Mouse (Mus musculus) lung, postnatal 14 days (tissue): ENCODE measurements around the gene Kcnk2.
A peak's percentile ranks its signal among the peaks of the same experiment; 100 is the strongest.

Experiments used
- DNase-seq: peaks from one replicate; pipeline ENCODE4 v3.0.0; 2021

Kcnk2 gene

DNA sequence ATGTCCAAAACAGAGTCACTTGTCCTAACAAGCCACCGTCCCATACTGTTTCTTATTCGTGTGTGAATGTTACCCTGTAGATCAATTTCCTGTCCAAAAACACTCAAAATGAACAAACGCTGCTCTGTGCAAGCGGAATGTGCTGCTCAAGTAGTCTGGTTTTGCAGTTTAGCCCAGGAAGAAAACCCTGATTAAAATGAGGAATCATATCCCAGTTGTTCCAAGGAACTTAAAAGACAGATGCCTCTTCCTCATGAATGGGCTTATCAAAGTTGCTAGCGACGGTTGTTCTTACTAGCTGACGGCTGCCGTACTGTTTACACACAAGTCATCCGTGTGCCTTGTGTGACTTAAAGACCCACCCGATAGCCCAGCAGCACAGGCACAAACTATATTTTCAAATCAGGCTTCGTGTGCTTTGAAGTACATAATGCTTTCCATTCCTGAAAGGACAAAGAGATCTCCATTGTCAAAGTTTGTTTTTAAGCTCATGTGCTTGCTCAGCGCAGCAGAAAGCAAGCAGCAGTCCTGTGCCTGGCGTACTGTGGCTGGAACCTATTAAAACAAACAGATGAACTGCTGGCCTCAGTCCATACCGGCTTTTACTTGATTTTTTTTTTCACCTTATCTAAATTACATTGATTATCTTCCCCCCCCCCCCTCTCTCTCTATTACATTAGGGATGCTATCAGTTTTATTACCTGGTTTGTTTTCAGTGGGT lies at the start of gene Kcnk2:
TSS of gene Kcnk2 (minus strand) at position 51 of the 721 bp plus-strand sequence.
- DNase-seq, result no peak

DNA sequence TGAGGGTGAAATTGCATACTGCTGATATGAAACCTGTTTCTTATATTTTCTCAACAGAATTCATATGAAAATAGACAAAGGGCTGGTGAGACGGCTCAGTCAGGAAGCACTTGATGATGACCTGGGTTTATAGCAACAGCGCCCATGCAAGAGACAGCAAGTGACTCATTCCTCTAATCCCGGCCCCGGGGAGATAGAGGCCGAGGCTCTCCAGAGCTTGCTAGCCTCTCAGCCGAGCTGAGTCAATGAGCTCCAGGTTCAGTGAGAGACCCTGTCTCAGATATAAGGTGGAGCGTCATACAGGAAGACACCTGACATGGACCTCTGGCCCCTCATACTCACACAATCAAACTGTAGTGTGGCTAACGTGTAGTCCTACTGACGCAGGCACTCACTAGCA lies 38.7 kb upstream of the Kcnk2 start:
- DNase-seq, result no peak

DNA sequence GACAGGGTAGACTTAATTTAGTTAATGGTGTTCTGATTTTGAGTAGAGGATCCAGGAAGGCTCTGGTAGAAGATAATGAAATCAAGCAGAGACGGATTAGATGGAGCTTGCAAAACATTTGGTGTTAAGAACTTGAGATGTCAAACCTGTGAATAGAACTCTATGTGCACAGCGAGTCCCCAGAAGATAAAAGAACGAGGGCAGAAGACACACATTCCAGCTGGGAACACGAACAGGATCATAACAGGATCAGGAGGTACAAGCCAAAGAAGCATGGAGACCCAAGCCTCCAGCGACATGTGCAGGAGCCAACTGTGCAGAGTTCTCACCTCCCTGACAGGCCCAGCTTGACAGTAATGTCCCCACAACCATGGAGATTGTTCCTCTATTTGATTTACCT lies 35.1 kb upstream of the Kcnk2 start:
- no peak for DNase-seq

GRCm38 (mm10) chr1:189435452-189435851 lies 33.4 kb upstream of the Kcnk2 start:
- no peak for DNase-seq

DNA sequence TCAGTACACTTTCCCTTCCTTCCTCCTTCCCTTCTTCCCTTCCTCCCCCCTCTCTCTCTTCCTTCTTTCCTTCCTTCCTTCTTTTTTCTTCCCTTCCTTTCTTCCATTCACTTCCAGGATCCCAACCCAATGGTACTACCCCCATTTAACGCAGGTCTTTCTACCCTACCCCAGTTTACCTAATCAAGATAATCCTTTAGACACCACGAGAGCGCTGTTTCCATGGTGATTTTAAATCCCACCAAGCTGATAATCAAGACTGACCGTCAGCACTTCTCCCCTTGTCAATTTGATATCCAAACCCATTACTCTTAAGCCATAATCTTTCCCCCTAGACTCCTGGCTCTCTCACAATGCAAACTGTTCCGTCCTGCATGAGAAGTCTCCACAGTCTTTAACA lies 29.4 kb upstream of the Kcnk2 start:
- DNase-seq, result no peak

- DNase-seq, result no peak
These were observed 28.5 kb upstream of the Kcnk2 start for GRCm38 (mm10) chr1:189430534-189430933.

DNA sequence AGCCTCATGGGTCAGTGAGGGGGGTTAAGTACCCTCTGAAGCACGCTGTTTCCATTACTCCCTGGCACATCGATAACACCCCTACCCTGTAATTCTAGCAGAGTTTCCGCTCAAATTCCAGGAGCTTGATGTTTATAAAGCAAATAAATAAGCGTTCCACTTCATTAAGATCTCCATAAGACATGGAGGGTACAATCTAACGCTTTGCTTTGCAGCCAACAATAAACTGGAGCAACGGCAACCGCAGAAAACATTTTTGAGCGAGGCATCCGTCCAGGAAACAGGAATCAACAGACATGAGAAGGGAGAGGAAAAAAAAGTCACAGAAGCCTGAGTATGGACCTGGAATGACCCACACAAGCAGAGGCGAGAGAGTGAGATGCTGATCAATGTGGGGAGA lies 27.5 kb upstream of the Kcnk2 start:
- no peak for DNase-seq

- DNase-seq, result no peak
These were observed 24.2 kb upstream of the Kcnk2 start for GRCm38 (mm10) chr1:189426252-189426651.

DNA sequence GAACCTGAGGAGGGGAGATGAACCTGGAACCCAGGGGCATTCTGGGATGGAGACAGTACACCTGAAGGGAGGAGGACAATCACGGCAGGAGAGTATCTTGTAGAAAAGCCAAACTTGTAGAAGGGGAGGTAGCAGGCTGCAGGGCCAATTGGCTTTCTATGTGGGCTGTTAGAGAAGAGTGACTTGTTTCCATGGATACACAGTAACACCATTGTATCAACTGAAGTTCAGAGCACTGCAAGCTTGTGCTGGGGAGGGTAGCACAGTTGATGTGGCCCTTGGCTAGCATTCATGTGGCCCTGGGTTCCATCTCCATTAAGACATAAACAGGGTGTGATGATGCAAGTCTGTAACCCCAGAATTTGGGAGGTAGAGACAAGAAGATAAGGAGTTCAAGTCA lies 17.8 kb upstream of the Kcnk2 start:
- DNase-seq, result no peak

DNA sequence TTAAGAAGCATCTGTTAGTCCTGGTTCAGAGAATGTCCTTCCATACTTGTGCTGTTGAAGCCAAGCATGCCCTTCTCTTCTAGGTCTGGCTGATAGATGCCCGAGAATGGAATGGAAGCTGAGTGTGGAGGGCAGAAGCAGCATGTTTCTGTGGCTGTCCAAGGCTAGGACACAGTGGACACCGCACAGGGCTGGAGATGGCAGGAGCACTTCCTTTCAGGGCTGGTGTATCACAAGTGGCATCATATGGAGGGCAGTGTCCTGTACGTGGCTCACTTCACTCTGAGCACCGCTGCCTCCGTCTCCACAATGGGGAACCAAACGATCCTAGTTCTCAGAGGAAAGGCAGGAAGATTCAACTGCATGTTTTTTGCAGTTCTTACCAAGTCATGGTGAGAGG lies 7.8 kb upstream of the Kcnk2 start:
- no peak for DNase-seq

DNA sequence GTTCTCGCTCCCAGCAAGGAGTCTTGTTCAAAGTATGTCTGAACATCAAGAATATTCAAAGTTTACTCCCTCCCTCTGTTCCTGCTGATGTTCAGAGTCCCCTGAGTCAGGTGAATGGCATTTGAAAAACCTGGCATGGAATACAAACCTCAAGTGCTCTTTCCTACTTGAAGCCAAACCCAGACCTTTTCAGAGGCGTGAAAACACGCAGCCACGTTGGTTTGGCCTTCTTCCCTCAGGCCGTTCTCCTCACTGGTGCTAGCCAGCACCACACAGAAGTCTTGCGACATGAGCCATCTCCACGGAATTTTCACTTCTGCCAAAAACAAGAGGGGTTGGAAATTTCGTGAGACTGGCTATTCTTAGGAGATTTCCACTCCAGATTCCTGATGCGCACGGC lies 3.1 kb upstream of the Kcnk2 start:
- DNase-seq, result peak; percentile 63

DNA sequence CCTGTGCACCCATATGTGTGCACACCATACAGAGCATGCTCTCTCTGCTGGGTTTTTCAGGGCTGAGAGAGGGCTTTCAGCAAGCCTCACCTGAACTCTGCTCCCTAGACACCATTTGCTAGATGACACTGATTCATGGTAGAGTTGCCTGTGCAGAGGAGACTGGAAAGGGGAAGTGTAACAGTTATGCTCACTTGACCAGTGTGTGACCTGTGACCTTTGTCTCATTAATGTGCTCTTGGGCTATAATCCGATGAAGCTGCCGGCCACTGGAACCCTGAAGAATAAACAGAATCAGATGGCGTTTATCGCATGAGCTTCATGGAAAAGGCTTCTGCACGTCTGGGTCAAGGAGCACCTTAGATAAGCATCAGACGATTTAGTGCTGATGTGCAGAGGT lies 1.5 kb upstream of the Kcnk2 start:
- no peak for DNase-seq

DNA sequence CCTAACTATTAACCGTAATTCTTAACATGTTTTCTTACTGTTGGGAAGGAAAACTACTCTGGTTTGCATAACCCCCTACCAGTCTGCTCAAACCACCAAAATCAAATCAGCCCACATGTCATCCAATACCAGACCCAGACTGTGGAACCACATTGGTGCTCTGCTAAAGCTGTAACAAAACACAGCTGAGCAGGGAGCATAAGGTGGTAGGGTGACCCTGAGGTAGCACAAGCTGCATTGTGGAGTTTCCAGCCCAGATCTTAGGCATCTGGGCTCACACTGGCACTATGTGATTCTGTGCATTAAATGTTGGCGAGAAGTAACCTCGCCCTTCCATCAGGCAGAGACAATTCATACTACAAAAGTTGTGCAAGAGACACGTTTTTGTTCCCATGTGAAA lies 1.1 kb upstream of the Kcnk2 start:
- DNase-seq, result no peak

GRCm38 (mm10) chr1:189386848-189387247 lies 15.2 kb downstream of the Kcnk2 start:
- DNase-seq, result no peak

- no peak for DNase-seq
These were observed 15.9 kb downstream of the Kcnk2 start for GRCm38 (mm10) chr1:189386141-189386540.

DNA sequence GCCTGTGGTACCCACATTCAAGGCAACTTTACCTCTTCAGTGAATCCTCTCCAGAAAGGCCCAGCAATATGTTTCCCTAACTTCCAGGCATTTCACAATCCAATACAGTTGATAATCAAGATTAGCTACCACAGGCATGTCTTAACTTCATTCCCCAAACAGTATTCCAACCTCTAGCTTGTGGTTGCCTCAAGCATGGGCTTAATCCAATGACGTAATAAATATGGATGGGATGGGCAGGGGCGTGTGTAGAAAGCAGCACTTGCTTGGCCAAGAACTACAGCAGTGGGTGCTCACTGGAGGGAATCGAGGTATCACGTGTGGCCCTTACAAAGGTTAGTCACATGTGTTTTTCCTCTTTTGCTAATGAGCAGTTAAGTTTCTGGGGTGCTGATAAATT lies 34.4 kb downstream of the Kcnk2 start:
- no peak for DNase-seq

DNA sequence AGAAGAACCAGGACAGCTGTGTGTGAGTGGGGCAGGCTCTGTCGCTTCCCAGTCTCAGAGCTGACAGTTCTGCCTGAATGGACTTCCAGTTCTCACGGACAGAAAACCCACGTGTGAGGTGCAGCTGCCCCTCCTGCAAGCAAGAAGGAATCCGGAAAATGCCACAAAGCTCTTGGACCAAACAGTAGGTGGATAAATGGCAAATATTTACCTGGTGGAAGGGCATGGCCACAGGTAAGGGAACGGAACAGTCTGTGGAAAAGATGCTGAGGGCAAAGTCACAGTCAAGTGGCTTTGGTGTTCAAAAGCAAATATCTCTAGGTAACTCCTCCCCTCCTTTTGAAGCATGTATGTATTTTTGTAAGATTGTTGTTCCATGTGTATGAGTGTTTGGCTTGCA lies 37.9 kb downstream of the Kcnk2 start:
- peak; percentile 14 for DNase-seq

- no peak for DNase-seq
These were observed 39.5 kb downstream of the Kcnk2 start for GRCm38 (mm10) chr1:189362579-189362978.

- DNase-seq, result no peak
These were observed 42.4 kb downstream of the Kcnk2 start for GRCm38 (mm10) chr1:189359699-189360098.

- peak; percentile 73 for DNase-seq
These were observed 48.2 kb downstream of the Kcnk2 start for GRCm38 (mm10) chr1:189353887-189354286.

DNA sequence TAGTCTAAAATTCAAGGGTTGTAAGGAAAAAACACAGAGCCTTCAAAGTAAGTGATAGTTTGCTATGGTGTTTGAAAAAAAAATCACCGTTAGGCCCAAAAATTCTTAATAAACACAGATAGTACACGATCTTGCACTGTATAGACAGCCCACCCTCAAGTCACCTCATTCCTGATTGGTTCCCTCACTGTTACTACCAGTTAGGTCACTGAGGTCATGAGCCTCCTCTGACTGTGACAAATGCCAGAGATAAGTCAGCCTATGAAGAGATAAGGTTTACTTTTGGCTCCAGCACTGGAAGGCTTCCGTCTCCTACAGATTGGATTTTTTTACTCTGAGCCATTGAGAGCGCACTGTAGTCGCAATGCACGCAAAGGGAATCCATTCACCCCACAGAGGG lies 50.3 kb downstream of the Kcnk2 start:
- DNase-seq, result no peak

GRCm38 (mm10) chr1:189349205-189349604 lies 52.9 kb downstream of the Kcnk2 start:
- peak; percentile 7 for DNase-seq

- DNase-seq, result no peak
These were observed 56.9 kb downstream of the Kcnk2 start for GRCm38 (mm10) chr1:189345166-189345565.

GRCm38 (mm10) chr1:189343301-189344251 lies 58.5 kb downstream of the Kcnk2 start:
- peak; percentile 19 for DNase-seq
